Mouse (Mus musculus) layer of hippocampus, adult 8-10 months (tissue): Measurements from ENCODE around the gene B830017H08Rik. TPM values are rescaled to one million over a fixed set of nuclear protein-coding genes. Genes with fewer than 3 reads are reported as not detected.
A peak's percentile ranks its signal among the peaks of the same experiment; 100 is the strongest.

Experiments
- DNase-seq, 2 experiments: peaks; one replicate each; pipeline ENCODE4 v3.0.0; 2022; ENCODE audit warnings: low spot score in 2 of 2
- total RNA-seq, 4 experiments: library from RNA; stranded (reverse); gene quantifications; 2 replicates each; pipeline ENCODE4 v1.2.4; 2022

B830017H08Rik gene
- total RNA-seq, 4 experiments from 2014 or later = 2.7 to 3.9 (median 3.4) TPM

GRCm38 (mm10) chr16:17809125-17809524 lies 23.8 kb upstream of the B830017H08Rik start:
- DNase-seq = no peak

- DNase-seq = no peak
Measured at GRCm38 (mm10) chr16:17809711-17810110, 23.2 kb upstream of the B830017H08Rik start.

- no peak for DNase-seq
Measured at GRCm38 (mm10) chr16:17812120-17812519, 20.8 kb upstream of the B830017H08Rik start.

GRCm38 (mm10) chr16:17813173-17813572 lies 19.7 kb upstream of the B830017H08Rik start:
- no peak for DNase-seq

GRCm38 (mm10) chr16:17815411-17816402 lies 17.2 kb upstream of the B830017H08Rik start:
- peak in 1 of 2 experiments; percentile 58 for DNase-seq

- no peak for DNase-seq
Measured at GRCm38 (mm10) chr16:17816528-17816927, 16.4 kb upstream of the B830017H08Rik start.

- DNase-seq = no peak
Measured at GRCm38 (mm10) chr16:17826500-17826899, 6.4 kb upstream of the B830017H08Rik start.

GRCm38 (mm10) chr16:17828229-17828628 lies 4.7 kb upstream of the B830017H08Rik start:
- DNase-seq = no peak

GRCm38 (mm10) chr16:17828867-17829266 lies 4.1 kb upstream of the B830017H08Rik start:
- DNase-seq = no peak

GRCm38 (mm10) chr16:17830385-17831178 lies 2.3 kb upstream of the B830017H08Rik start:
- DNase-seq = no peak

GRCm38 (mm10) chr16:17831781-17832180 lies 1.1 kb upstream of the B830017H08Rik start:
- no peak for DNase-seq

GRCm38 (mm10) chr16:17833321-17833680 lies 380 bp downstream of the B830017H08Rik start:
- no peak for DNase-seq

- DNase-seq = peak in 1 of 2 experiments; percentile 58
Measured at GRCm38 (mm10) chr16:17833681-17834399, 919 bp downstream of the B830017H08Rik start.

- DNase-seq = no peak
Measured at GRCm38 (mm10) chr16:17834543-17834942, 1.6 kb downstream of the B830017H08Rik start.

- no peak for DNase-seq
Measured at GRCm38 (mm10) chr16:17835481-17835880, 2.6 kb downstream of the B830017H08Rik start.

GRCm38 (mm10) chr16:17838051-17838450 lies 5.1 kb downstream of the B830017H08Rik start, which contains the start of gene Car15:
Gene Car15 (minus strand): TSS chr16:17838364.
- DNase-seq = no peak

GRCm38 (mm10) chr16:17839976-17840375 lies 7.1 kb downstream of the B830017H08Rik start:
- no peak for DNase-seq

GRCm38 (mm10) chr16:17842437-17842836 lies 9.5 kb downstream of the B830017H08Rik start:
- DNase-seq = no peak

GRCm38 (mm10) chr16:17843701-17844365 lies 10.9 kb downstream of the B830017H08Rik start:
- DNase-seq = no peak

- no peak for DNase-seq
Measured at GRCm38 (mm10) chr16:17848431-17848830, 15.5 kb downstream of the B830017H08Rik start.

GRCm38 (mm10) chr16:17848928-17849327 lies 16.0 kb downstream of the B830017H08Rik start:
- no peak for DNase-seq
